Mouse (Mus musculus) cortical plate, adult 2 months (tissue): ENCODE data around the gene Miox.

Source experiments
- CTCF ChIP-seq: fragments of 200-500 bp; IDR thresholded peaks from 2 replicates; pipeline ENCODE4 v1.5.1; 2011; ENCODE audit warnings: mild to moderate bottlenecking, control low read depth, low read length; ENCODE audit not compliant: insufficient read depth; ENCODE audit errors: extremely low read depth
- POLR2A ChIP-seq: fragments of 200-500 bp; IDR thresholded peaks from 2 replicates; pipeline ENCODE4 v1.6.1; 2011; ENCODE audit warnings: mild to moderate bottlenecking, low read length, control low read depth; ENCODE audit not compliant: insufficient read depth; ENCODE audit errors: extremely low read depth

DNA sequence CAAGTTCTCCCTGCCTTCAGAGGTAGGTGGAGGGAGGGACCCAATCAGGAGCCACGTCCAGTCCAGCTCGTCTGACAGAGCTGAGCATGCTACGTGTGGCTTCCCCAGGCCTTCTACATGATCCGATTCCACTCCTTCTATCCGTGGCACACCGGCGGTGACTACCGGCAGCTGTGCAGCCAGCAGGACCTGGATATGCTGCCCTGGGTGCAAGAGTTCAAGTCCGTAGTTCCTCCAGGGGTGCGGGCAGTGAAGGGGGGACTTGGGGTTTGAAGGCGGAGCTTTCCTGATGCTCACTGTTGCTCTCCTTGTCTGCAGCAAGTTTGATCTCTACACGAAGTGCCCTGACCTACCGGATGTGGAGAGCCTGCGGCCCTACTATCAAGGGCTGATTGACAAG is 2.2 kb downstream of the Miox start:
- TF ChIP-seq POLR2A: no peak
- no peak for TF ChIP-seq CTCF
